In the genomic region with DNA sequence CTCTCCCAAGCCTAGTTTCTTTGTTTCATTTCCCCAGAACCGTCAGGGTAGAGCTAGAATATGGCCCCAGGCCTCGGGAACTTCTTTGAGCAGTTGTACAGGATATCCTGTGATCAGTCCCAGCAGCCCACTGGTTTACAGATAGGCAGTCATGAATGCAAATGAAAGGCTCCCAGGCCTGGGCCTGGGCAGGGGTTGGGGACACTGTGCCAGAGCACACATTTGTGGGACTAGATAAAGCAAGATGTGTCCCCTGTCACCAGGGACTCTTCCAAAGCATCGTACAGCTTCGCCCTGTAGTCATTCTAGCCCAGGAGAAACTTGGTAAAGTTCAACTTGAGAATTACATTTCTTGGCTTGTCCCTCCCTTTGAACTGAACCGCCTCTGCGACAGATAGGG, we compare ENCODE assay signal across 22 mouse cellular contexts.
"Had no signal": no experiment of that assay in that cellular context is flagged by ENCODE, and none has a peak within 500 bp of the region (broad histone marks: within the 10 kb centered on the region; RNA-seq: fewer than 3 reads in every experiment).

No protein-coding gene starts in this region.

- DNase-seq: forebrain, postnatal 0 days; gastrocnemius, postnatal 14 days; heart, postnatal 10 days; heart, postnatal 4 days; kidney, adult 18-20 months; kidney, adult 8-10 months; kidney, postnatal 10 days; kidney, postnatal 25 days; kidney, postnatal 4 days had no signal

- H3K4me2 ChIP-seq: heart, embryonic 12.5 days; hindbrain, embryonic 12.5 days; hindbrain, embryonic 14.5 days; intestine, embryonic 15.5 days; limb, embryonic 12.5 days had no signal

- H3K9me3 ChIP-seq: heart, embryonic 10.5 days; heart, embryonic 12.5 days; hindbrain, embryonic 10.5 days; hindbrain, embryonic 12.5 days; intestine, embryonic 15.5 days; limb, embryonic 10.5 days; limb, embryonic 12.5 days had no signal

- ATAC-seq: forebrain, postnatal 0 days; hindbrain, embryonic 16.5 days; inflammation-experienced regulatory T-cells, adult 6 months; intestine, embryonic 15.5 days; intestine, postnatal 0 days had no signal

- H3K4me3 ChIP-seq: heart, embryonic 10.5 days; heart, embryonic 12.5 days; hindbrain, embryonic 10.5 days; hindbrain, embryonic 12.5 days; intestine, embryonic 15.5 days; layer of hippocampus, adult 2 months; left cerebral cortex, adult 2 months; limb, embryonic 10.5 days; limb, embryonic 12.5 days had no signal

- H3K27ac ChIP-seq: heart, embryonic 10.5 days; hindbrain, embryonic 10.5 days; hindbrain, embryonic 12.5 days; hindbrain, embryonic 14.5 days; intestine, embryonic 15.5 days; layer of hippocampus, adult 2 months; left cerebral cortex, adult 2 months; limb, embryonic 10.5 days; limb, embryonic 12.5 days had no signal

- H3K9ac ChIP-seq: forebrain, postnatal 0 days; heart, embryonic 12.5 days; hindbrain, embryonic 12.5 days; hindbrain, embryonic 14.5 days; intestine, embryonic 15.5 days; limb, embryonic 12.5 days had no signal

- H3K27me3 ChIP-seq: heart, embryonic 12.5 days; hindbrain, embryonic 12.5 days; intestine, embryonic 15.5 days; limb, embryonic 12.5 days had no signal

- H3K4me1 ChIP-seq: heart, embryonic 10.5 days; hindbrain, embryonic 10.5 days; hindbrain, embryonic 12.5 days; intestine, embryonic 15.5 days; limb, embryonic 10.5 days; limb, embryonic 12.5 days had no signal
